Comparison of ENCODE assay signal across 36 mouse cellular contexts in genomic region chr7:129253406-129253805, GRCm38 (mm10). TPM values are rescaled to one million over a fixed set of nuclear protein-coding genes. Genes with fewer than 3 reads are reported as not detected.
"Had no signal": no experiment of that assay in that cellular context is flagged by ENCODE, and none has a peak within 500 bp of the region (broad histone marks: within the 10 kb centered on the region; RNA-seq: fewer than 3 reads in every experiment).

No protein-coding gene starts in this region.

- H3K4me2 ChIP-seq: limb, embryonic 12.5 days; limb, embryonic 13.5 days; limb, embryonic 15.5 days; liver, embryonic 11.5 days; liver, embryonic 12.5 days; liver, embryonic 13.5 days; liver, embryonic 15.5 days; lung, embryonic 14.5 days; lung, embryonic 15.5 days; midbrain, embryonic 12.5 days; midbrain, embryonic 13.5 days; midbrain, embryonic 15.5 days; neural tube, embryonic 12.5 days had no signal

- H3K36me3 ChIP-seq: limb, embryonic 10.5 days; limb, embryonic 12.5 days; limb, embryonic 13.5 days; limb, embryonic 15.5 days; liver, embryonic 12.5 days; liver, embryonic 13.5 days; liver, embryonic 15.5 days; lung, embryonic 15.5 days; midbrain, embryonic 12.5 days; midbrain, embryonic 13.5 days; midbrain, embryonic 15.5 days; neural tube, embryonic 12.5 days had no signal

- H3K4me3 ChIP-seq: limb, embryonic 10.5 days; limb, embryonic 12.5 days; limb, embryonic 13.5 days; limb, embryonic 15.5 days; liver, embryonic 12.5 days; liver, embryonic 13.5 days; liver, embryonic 15.5 days; lung, embryonic 15.5 days; megakaryocyte, embryonic 14.5 days; midbrain, embryonic 12.5 days; midbrain, embryonic 13.5 days; midbrain, embryonic 15.5 days; myocyte; neural tube, embryonic 12.5 days had no signal

- H3K9ac ChIP-seq: limb, embryonic 12.5 days; limb, embryonic 13.5 days; limb, embryonic 15.5 days; liver, embryonic 12.5 days; liver, embryonic 13.5 days; liver, embryonic 14.5 days; liver, embryonic 15.5 days; liver, postnatal 0 days; lung, embryonic 14.5 days; lung, embryonic 15.5 days; midbrain, embryonic 12.5 days; midbrain, embryonic 13.5 days; midbrain, embryonic 15.5 days; neural tube, embryonic 12.5 days had no signal

- H3K9me3 ChIP-seq: limb, embryonic 10.5 days; limb, embryonic 12.5 days; limb, embryonic 13.5 days; limb, embryonic 15.5 days; liver, embryonic 12.5 days; liver, embryonic 13.5 days; liver, embryonic 15.5 days; lung, embryonic 15.5 days; megakaryocyte, embryonic 14.5 days; midbrain, embryonic 12.5 days; midbrain, embryonic 13.5 days; midbrain, embryonic 15.5 days; neural tube, embryonic 12.5 days had no signal

- DNase-seq: left cerebral cortex, postnatal 4 days; liver; liver, embryonic 13.5 days; liver, postnatal 0 days; lung, adult 18-20 months; lung, adult 2 months; lung, embryonic 14.5 days; lung, postnatal 10 days; lung, postnatal 14 days; lung, postnatal 36 days; lung, postnatal 4 days; midbrain, embryonic 14.5 days had no signal

- H3K27ac ChIP-seq: limb, embryonic 10.5 days; limb, embryonic 12.5 days; limb, embryonic 13.5 days; limb, embryonic 15.5 days; liver, embryonic 12.5 days; liver, embryonic 13.5 days; liver, embryonic 14.5 days; liver, embryonic 15.5 days; lung, embryonic 15.5 days; macrophage; midbrain, embryonic 12.5 days; midbrain, embryonic 13.5 days; midbrain, embryonic 15.5 days; neural tube, embryonic 12.5 days had no signal

- H3K4me1 ChIP-seq: liver, embryonic 12.5 days; liver, embryonic 13.5 days; liver, embryonic 15.5 days; megakaryocyte, embryonic 14.5 days had no signal

- ATAC-seq: liver, embryonic 12.5 days; liver, postnatal 0 days; lung, postnatal 0 days; midbrain, embryonic 13.5 days; midbrain, embryonic 15.5 days; midbrain, embryonic 16.5 days had no signal

RNA-seq across cellular contexts. Expression of gene Plpp4, which starts 3.4 kb away (rescaled TPM):
- total RNA-seq: liver, adult 2 months; megakaryocyte progenitor cell, adult 5-6 weeks; megakaryocyte, adult 5-6 weeks; megakaryocyte-erythroid progenitor cell, adult 5-6 weeks; monocyte, adult 5-6 weeks had no signal
- polyA plus RNA-seq: limb, embryonic 10.5 days; liver, adult 2 months; liver, embryonic 12.5 days; liver, embryonic 15.5 days; liver, embryonic 16.5 days; liver, postnatal 0 days; lung, adult 2 months; macrophage; myocyte had no signal
